Mouse (Mus musculus) cerebellum, adult 11 months (tissue): ENCODE measurements at regions not wholly inside any gene's neighbourhood (a gene's known extent, or its start where the extent isn't known, plus 50 kb on each side); places are given as distances from the start of the nearest gene placed in this dataset.

Experiments
- DNase-seq: peaks from one replicate; pipeline ENCODE4 v3.0.0; 2022

DNA sequence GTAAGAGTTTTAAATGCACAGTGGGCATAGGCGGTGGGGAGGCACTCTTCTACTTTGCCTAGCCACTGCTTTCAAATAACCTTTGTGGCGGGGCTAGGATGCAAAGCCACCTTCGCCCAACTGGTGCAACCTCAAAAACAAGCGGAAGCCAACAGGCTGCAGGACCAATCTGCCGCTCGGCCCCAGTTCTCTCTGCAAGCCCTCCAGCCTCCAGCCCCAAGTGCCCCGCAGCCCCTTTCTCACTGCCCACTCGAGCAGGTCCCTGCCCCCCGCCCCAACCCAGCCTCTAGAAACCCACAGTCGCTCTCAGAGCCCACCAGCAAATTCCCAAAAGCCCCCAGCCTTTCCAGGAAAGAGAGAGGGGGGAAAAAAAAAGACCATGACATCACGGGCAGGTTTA is 89.6 kb upstream of the Ssbp2 start:
- DNase-seq: no peak

- peak; percentile 75 for DNase-seq
Measured at GRCm38 (mm10) chr13:91370886-91371595, 89.0 kb upstream of the Ssbp2 start.

- DNase-seq: no peak
Measured at GRCm38 (mm10) chr13:91371596-91371987, 88.5 kb upstream of the Ssbp2 start.

DNA sequence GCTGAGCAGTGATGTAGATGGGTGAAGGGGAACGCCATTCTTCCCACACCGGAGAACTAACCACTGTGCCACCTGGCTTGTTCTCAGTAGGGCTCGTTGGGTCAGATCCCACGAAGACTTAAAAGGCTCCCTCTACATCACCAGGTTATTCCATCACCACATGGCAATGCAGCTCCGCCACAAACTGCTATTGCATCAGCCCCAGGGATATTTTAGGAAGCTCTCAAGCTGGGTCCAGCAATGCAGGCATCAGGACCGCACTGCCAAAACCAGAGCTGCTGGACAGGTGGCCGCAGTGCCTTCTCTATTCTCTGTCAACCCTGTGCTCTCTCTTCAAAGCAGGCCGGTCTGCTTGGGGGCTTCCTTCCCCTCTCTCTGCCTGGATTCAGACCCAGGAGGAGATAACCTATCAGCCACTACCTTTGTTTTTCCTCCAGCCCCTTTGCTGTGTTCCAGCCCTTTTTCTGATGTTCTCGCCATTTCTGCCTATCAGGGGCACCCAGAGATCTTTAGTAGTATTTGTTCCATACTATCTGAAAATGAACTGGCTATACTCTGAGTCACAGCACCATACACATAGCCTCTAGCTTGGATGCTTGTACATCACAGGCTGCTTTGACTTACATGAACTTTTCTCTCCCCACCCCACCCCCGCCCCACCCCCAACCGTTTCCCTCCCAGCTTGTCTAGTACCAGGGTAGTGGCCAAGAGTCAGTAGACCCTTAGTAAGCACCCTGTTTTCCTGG is 87.8 kb upstream of the Ssbp2 start:
- DNase-seq: peak; percentile 29

DNA sequence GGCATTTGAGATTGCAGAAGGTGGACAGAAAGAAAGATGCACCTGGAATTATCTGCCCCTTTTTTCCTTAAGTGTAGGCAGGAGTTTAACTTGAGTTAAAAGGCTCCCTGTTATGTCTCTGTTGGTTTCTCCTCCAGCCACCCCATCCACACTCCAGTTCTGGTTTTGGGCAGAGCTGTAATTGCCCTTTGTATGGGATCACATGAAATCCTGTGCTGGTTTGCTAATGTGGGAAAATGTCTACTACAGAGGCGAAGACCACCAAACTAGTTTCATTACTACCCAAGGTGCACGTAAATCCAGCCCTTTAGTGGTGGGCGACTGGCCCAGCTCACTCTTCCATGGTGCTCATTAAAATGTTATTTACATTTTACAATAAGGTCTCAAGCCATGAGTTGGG is 85.9 kb upstream of the Ssbp2 start:
- no peak for DNase-seq

DNA sequence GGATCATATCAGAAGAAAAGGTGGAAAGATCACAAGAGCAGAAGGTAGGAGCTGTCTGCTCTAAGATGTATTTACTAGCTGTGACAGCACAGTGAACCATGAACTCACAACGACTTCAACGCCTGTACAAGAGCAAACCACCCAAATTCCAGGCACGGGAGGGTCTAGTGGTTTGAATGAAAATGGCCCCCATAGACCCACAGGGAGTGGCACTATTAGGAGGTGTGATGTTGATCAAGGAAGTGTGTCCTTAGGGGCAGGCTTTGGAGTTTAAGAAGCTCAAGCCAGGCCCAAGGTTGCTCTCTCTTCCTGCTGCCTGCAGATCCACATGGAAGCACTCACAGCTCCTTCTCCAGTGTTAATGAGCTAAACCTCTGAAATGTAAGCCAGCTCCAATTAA is 83.5 kb upstream of the Ssbp2 start:
- no peak for DNase-seq

- no peak for DNase-seq
Measured at GRCm38 (mm10) chr13:91377428-91377827, 82.7 kb upstream of the Ssbp2 start.

GRCm38 (mm10) chr13:91377972-91378371 is 82.1 kb upstream of the Ssbp2 start:
- DNase-seq: no peak

GRCm38 (mm10) chr13:91385393-91385792 is 74.7 kb upstream of the Ssbp2 start:
- DNase-seq: no peak

DNA sequence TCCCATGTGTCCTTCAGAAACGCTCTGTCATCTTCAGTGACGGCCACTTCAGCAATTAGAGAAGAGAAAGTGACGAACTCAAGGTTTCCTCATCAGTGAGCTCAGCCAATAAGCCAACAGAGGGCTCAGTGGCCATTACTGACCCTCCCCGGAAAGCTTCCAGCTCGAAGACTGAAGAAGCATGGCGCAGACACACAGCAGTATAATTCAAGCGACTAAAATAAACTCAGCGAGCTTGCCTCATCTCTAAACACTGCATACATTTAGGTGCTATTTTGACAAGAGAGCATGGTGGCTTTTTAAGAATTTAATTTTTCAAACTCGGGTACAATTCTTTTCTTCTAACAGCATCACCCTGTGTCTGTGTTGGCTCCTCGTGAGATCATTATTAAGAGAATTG is 72.2 kb upstream of the Ssbp2 start:
- no peak for DNase-seq

DNA sequence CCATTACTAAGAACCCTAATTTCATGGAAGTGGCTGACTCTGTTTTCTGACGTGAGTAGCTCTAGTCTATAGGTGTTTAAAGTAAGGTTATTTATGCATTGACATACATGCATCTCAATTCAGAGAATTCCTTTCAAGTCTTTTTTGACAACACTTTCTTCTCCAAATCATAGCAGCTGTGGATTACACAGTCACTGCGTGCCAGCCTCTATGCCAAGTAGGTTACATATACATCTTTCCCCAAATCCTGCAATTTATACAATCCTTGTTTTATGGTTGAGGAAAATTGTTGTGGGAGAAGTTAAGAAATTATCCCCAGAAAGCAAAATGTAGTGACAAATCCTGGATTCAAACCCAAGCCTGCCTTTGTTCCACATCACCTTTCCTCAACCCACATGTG is 56.5 kb upstream of the Ssbp2 start:
- no peak for DNase-seq

GRCm38 (mm10) chr13:91405027-91405426 is 55.1 kb upstream of the Ssbp2 start:
- no peak for DNase-seq

DNA sequence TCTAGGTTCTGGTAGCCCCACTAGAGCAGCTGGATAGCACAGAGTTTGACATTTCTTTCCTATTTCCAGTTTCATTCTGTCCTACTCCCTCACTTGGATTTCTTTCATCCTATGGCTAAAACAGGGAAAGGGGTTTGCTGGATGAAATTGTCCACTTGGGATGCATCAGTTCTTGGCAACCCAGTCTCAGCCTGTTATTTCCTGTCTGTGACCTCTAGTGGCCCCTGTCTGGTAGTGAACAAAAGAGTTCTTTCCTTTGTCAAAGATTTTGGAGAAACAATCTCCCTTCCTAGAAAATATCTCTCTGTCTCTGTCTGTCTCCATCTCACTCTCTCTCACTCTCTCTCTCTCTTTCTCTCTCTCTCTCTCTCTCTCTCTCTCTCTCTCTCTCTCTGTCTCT is 50.0 kb upstream of the Ssbp2 start:
- no peak for DNase-seq
